Mouse (Mus musculus) myocyte (in vitro differentiated cells): Measurements from ENCODE around the gene Aspg.

Experiments
- CEBPB ChIP-seq: IDR thresholded peaks from 2 replicates; pipeline ENCODE4 v1.6.1; 2011; ENCODE audit warnings: mild to moderate bottlenecking, moderate library complexity; ENCODE audit not compliant: poor library complexity, insufficient read depth, severe bottlenecking
- E2F4 ChIP-seq: IDR thresholded peaks from one replicate; pipeline ENCODE4 v1.6.1; 2011; ENCODE audit warnings: mild to moderate bottlenecking, control low read depth, moderate library complexity; ENCODE audit not compliant: insufficient read depth
- MAX ChIP-seq: IDR thresholded peaks from one replicate; pipeline ENCODE4 v1.6.1; 2011; ENCODE audit warnings: low read depth, mild to moderate bottlenecking, control low read depth
- MYOG ChIP-seq, 3 experiments: IDR thresholded peaks; one replicate each; pipeline ENCODE4 v1.6.1; 2011; ENCODE audit warnings: control low read depth in 2 of 3, low read depth in 2 of 3, mild to moderate bottlenecking in 2 of 3; ENCODE audit not compliant: insufficient read length in 2 of 3, control insufficient read depth in 1 of 3, insufficient read depth in 1 of 3
- POLR2A ChIP-seq: IDR thresholded peaks from one replicate; pipeline ENCODE4 v1.6.1; 2011; ENCODE audit warnings: low read depth, mild to moderate bottlenecking, control low read depth, moderate library complexity; ENCODE audit not compliant: insufficient read length
- TCF12 ChIP-seq: IDR thresholded peaks from one replicate; pipeline ENCODE4 v1.6.1; 2011; ENCODE audit warnings: mild to moderate bottlenecking, control low read depth; ENCODE audit not compliant: poor library complexity, insufficient read depth, severe bottlenecking
- USF1 ChIP-seq: IDR thresholded peaks from one replicate; pipeline ENCODE4 v1.6.1; 2011; ENCODE audit warnings: low read depth, mild to moderate bottlenecking, control low read depth, moderate library complexity

DNA sequence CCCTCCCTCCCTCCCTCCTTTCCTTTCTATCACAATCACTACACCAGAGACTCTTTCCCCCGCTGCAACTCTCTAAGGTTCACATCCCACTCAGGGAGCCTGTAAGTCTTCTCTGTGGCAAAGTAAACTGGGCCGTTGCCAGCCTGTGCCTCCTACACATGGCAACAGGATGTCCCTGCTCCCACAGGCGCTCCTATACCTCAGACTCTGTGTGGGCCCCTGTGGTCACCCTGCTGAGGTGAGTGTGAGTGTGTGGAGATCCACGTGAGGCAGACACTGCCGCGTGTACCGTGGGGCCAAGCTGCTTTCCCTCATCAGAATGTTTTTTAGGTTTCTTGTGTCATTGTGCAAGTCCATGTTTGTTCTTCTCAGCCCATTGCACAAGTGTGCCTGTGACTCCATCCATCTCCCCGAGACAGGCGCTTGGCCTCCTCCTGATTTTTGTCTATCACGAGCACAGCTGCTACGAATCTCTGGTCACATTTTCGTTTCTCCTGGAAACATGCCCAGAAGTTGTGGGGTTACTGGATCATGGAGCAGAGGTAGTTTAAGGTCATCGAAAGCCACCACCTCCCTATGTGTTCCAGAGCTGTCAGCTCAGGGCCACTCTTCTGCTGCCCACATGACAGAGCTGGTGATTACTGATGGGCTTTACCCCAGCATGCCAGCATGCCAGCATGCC is 10.3 kb upstream of the Aspg start:
- TF ChIP-seq POLR2A (no peak), MAX (no peak), E2F4 (no peak), CEBPB (0 out of 2 replicates have a peak, but pooled peaks have one; percentile 49), MYOG (IDR thresholded peaks at IDR 0.05; ENCODE audit: control insufficient read depth in 1 of 3, insufficient read depth in 1 of 3, insufficient read length in 2 of 3, low read depth in 2 of 3) (peak in 1 of 3 experiments; percentile 2), USF1 (no peak), TCF12 (no peak)
